Mouse (Mus musculus): Measurements from ENCODE around the gene Casp8.
A peak's percentile ranks its signal among the peaks of the same experiment; 100 is the strongest.
"Not testable (repeated sequence)": the region's sequence is repeated elsewhere in the genome, so short reads cannot be mapped to it uniquely, and the experiment has no call there.

Casp8 gene

DNA sequence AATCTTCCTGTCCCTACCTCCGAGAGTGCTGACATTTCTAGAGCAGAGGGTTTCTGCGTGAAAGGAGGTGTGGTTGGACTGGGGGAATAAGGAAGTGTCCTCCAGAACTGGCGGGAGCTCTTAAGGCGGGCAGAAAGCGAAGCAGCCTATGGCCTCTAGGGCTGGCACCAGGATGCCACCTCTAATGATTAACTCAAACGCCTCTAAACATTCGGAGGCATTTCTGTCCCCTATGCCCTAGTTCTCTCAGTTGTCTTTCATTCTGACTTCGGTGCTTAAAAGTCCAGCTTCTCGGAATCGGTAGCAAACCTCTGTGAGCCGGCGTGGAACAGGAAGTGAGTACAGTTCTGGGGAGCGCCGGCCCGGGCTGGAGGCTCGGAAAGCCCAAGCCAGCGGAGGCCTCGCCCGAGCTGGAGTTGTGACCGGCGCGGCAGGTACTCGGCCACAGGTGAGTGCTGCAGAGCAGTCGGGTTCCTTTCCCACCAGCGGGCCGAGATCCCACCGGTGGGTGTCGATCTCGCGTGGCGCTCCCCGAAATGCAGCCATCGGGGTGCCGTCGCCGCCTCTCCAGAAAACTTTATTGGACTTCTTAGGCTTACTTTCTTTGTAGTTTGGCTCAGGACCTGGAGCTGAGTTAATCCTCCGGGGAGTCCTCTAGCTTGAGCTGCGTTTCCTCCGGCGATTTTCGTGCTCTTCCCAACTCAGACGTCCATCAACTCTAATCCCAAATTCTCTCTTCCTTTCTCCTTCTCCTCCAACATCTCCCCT, at the start of gene Casp8:
Casp8 (plus strand) TSS at position 84 of the 768 bp plus-strand sequence.
- DNase-seq (ENCODE audit: low spot score in 2 of 2) = peak; percentile 57 to 63

- no peak for DNase-seq (ENCODE audit: low spot score in 2 of 2)
These were observed 48.3 kb upstream of the Casp8 start for GRCm38 (mm10) chr1:58746880-58747279.

DNA sequence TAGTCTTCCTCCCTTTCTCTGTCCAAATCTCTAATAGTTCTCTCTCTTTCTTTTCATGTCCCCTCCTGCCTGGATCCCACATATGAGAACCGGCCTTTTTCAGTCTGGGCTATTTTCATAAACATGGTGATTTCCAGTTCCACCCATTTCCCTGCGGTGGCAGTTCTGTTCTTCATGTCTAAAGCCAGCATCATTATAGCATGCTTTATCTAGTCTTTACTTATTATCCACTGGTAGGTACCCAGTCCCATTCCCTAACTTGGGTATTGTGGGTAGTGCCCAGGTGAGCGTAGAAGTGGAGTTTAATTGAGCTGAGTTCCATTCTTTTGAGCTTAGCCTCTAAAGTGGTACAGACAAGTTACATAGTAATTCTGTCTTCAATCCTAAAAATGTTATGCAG, 35.7 kb upstream of the Casp8 start:
- DNase-seq (ENCODE audit: low spot score in 2 of 2) = no peak

GRCm38 (mm10) chr1:58760581-58760980, 34.6 kb upstream of the Casp8 start:
- DNase-seq (ENCODE audit: low spot score in 2 of 2) = no peak

- DNase-seq (ENCODE audit: low spot score in 2 of 2) = peak; percentile 34 to 41
These were observed 33.5 kb upstream of the Casp8 start for GRCm38 (mm10) chr1:58761391-58762275.

- no peak for DNase-seq (ENCODE audit: low spot score in 2 of 2)
These were observed 32.6 kb upstream of the Casp8 start for GRCm38 (mm10) chr1:58762576-58762975.

GRCm38 (mm10) chr1:58766446-58766845, 28.7 kb upstream of the Casp8 start:
- DNase-seq (ENCODE audit: low spot score in 2 of 2) = not testable (repeated sequence)

DNA sequence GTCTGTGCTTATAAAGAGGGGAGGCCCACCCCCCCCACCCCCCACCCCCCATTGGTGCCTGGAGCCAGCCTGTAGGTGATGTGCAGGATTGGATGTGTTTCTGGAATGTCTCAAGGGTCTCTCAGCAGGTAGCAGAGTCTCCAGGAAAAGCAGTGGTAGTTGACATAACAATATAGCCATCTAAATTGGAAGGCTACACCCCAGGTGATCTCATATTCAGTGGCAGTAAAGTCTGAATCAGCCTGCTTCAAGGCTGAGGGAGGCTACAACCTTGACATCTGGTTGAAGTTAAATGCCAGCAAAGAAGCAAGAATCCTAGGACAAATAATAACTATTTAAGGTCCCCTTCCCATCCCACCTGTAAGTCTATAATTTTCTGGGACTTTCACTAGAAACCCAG, 26.0 kb upstream of the Casp8 start:
- DNase-seq (ENCODE audit: low spot score in 2 of 2) = no peak

DNA sequence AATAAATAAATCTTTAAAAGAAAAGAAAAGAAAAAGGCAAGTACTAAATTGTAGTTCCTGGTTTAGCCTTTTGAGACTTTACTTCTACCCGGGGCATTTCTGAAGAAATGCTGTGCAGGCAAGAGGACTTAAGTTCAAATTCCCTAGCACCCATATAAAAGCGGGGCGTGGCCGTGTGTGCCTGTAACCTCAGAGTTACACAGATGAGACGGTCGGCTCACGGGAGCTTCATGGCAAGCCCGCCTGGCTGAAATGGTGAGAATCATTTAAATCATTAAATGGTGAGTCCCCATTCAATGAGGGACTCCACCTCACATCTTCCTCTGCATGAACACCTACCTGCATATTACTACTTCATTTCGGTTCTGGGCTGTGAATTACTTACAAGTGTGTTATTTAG, 25.5 kb upstream of the Casp8 start:
- DNase-seq (ENCODE audit: low spot score in 2 of 2) = no peak

- peak; percentile 50 to 60 for DNase-seq (ENCODE audit: low spot score in 2 of 2)
These were observed 25.0 kb upstream of the Casp8 start for GRCm38 (mm10) chr1:58770111-58770720.

GRCm38 (mm10) chr1:58772084-58772483, 23.1 kb upstream of the Casp8 start:
- DNase-seq (ENCODE audit: low spot score in 2 of 2) = no peak

GRCm38 (mm10) chr1:58773280-58773679, 21.9 kb upstream of the Casp8 start:
- no peak for DNase-seq (ENCODE audit: low spot score in 2 of 2)

- DNase-seq (ENCODE audit: low spot score in 2 of 2) = peak in 1 of 2 experiments; percentile 37
These were observed 21.3 kb upstream of the Casp8 start for GRCm38 (mm10) chr1:58773905-58774304.

- no peak for DNase-seq (ENCODE audit: low spot score in 2 of 2)
These were observed 19.8 kb upstream of the Casp8 start for GRCm38 (mm10) chr1:58775361-58775760.

DNA sequence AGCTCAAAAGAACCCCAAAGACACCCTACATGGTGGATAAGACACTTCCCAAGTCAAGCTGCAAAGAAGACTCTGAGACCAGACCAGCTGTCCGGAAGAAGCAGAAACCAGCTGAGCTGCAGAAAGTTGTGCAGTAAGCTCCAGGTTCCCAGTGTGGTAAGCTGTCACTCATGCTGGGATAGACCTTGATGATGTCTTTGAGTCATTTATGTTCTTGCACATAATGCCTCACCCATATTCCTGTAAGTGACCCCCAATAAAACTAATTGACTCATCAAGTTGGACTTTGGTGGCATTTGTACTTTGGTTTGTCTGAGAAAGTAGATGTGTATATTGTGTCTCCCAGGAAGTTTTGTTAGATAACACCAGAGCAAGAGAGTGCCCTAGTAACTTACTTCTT, 17.6 kb upstream of the Casp8 start:
- DNase-seq (ENCODE audit: low spot score in 2 of 2) = no peak

- DNase-seq (ENCODE audit: low spot score in 2 of 2) = no peak
These were observed 16.9 kb upstream of the Casp8 start for GRCm38 (mm10) chr1:58778226-58778625.

DNA sequence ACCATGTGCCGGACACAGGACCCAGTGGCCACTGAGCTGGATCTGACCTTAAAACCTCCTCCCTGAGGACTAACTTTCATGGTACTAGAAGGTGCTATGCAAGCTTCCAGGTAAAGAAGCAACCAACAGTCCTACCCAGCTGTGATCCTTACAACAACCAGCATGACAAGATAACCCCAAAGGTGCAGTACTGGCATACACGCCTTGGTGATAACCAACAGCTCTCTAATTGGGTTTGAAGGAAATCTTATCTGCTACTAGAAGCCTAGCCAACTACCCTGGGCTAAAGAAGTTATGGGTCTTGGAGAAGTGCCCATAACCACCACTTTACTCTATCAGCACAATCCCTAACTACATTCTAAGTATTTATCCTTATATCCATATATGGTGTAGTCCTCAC, 8.9 kb upstream of the Casp8 start:
- DNase-seq (ENCODE audit: low spot score in 2 of 2) = no peak

DNA sequence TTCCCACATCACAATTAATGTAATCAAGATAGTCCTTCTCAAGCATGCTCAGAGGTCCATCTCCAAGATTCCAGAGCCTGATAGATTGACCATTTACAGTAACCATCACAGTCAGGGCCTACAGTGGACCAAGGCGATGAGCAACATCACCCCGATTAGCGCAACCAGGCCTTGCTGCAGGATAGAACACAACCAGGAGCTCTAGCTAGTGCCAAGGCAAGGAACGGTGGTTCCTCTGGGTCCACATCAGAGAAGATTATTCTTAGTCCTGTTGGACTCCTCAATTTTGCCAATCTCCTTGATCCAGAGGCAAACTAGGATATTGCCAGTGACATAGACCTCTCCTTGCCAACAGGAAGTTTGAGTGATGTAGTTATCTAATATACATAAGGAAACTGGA, 6.8 kb upstream of the Casp8 start:
- no peak for DNase-seq (ENCODE audit: low spot score in 2 of 2)

GRCm38 (mm10) chr1:58794705-58795104, 469 bp upstream of the Casp8 start:
- DNase-seq (ENCODE audit: low spot score in 2 of 2) = no peak

GRCm38 (mm10) chr1:58796059-58796363, 837 bp downstream of the Casp8 start:
- no peak for DNase-seq (ENCODE audit: low spot score in 2 of 2)

GRCm38 (mm10) chr1:58796853-58797252, 1.7 kb downstream of the Casp8 start:
- DNase-seq (ENCODE audit: low spot score in 2 of 2) = no peak

- peak; percentile 26 to 45 for DNase-seq (ENCODE audit: low spot score in 2 of 2)
These were observed 2.2 kb downstream of the Casp8 start for GRCm38 (mm10) chr1:58797370-58797769.

DNA sequence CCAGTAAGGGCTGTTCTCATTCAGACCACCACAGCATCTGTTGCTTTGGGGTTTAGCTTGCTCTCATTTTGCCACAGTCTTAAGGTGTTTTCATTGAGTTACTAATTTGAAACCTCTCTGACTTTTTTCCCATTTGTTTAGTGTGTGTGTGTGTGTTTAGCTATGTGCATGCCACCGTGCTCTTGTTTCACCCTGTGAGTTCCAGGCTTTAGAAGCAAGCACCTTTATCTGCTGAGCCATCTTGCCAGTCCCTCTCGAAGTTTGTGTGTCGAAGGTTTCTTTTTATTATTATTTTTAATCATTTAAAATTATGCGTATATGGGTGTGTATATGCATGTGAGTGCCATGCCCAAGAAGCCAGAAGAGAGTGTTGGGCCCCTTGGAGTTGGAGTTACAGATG, 3.7 kb downstream of the Casp8 start:
- no peak for DNase-seq (ENCODE audit: low spot score in 2 of 2)

Measured in heart, adult 9 months (tissue).